Mouse (Mus musculus) urinary bladder, postnatal 0 days (tissue): ENCODE measurements around the gene Olfr1039. TPM values are rescaled to one million over a fixed set of nuclear protein-coding genes. Genes with fewer than 3 reads are reported as not detected.

ENCODE experiments used
- polyA plus RNA-seq: library from polyadenylated mRNA; unstranded; fragments of >200 nt; fragmentation: Nextera tagmentation; extraction: Ambion mirVana; gene quantifications from 2 replicates; pipeline ENCODE4 v1.2.1, GENCODE M21; 2015

The Olfr1039 gene
- not detected in 2 replicates for polyA plus RNA-seq

GRCm38 (mm10) chr2:86135828-86136227, at the start of gene Olfr1039:
TSS of gene Olfr1039 (minus strand) at chr2:86135928.

GRCm38 (mm10) chr2:86177720-86178119, 42.0 kb upstream of the Olfr1039 start, which contains the start of gene Olfr1044:
TSS of gene Olfr1044 (minus strand) at chr2:86177820.

GRCm38 (mm10) chr2:86167422-86167821, 31.7 kb upstream of the Olfr1039 start, which contains the start of gene Olfr1043:
TSS of gene Olfr1043 (minus strand) at chr2:86167522.

GRCm38 (mm10) chr2:86161738-86162137, 26.0 kb upstream of the Olfr1039 start, which contains the start of gene Olfr1042:
TSS of gene Olfr1042 (minus strand) at chr2:86161838.

GRCm38 (mm10) chr2:86146632-86147031, 10.9 kb upstream of the Olfr1039 start, which contains the start of gene Olfr1040:
TSS of gene Olfr1040 (minus strand) at chr2:86146732.

GRCm38 (mm10) chr2:86087285-86087684, 48.4 kb downstream of the Olfr1039 start, which contains the start of gene Olfr1037:
TSS of gene Olfr1037 (minus strand) at chr2:86087385.

Other genes with a start within 250 kb of the Olfr1039 start
- gene Olfr1024, start 230.9 kb downstream of the Olfr1039 start, polyA plus RNA-seq = not detected in 2 replicates
- not detected in 2 replicates for gene Olfr1025-ps1, start 220.7 kb downstream of the Olfr1039 start, polyA plus RNA-seq
- not detected in 2 replicates for gene Olfr1026, start 214.4 kb downstream of the Olfr1039 start, polyA plus RNA-seq
- gene Olfr1028, start 185.5 kb downstream of the Olfr1039 start, polyA plus RNA-seq = not detected in 2 replicates
- not detected in 2 replicates for gene Olfr1029, start 162.0 kb downstream of the Olfr1039 start, polyA plus RNA-seq
- not detected in 2 replicates for gene Olfr1030, start 156.7 kb downstream of the Olfr1039 start, polyA plus RNA-seq
- gene Olfr1031, start 145.6 kb downstream of the Olfr1039 start, polyA plus RNA-seq = not detected in 2 replicates
- not detected in 2 replicates for gene Olfr1032, start 130.4 kb downstream of the Olfr1039 start, polyA plus RNA-seq
- 41.0 TPM in 2 replicates for gene Olfr1033, start 115.3 kb downstream of the Olfr1039 start, polyA plus RNA-seq
- 0.07 TPM in 2 replicates for gene Olfr1034, start 90.1 kb downstream of the Olfr1039 start, polyA plus RNA-seq
- gene Olfr1036, start 61.9 kb downstream of the Olfr1039 start, polyA plus RNA-seq = not detected in 2 replicates
- not detected in 2 replicates for gene Olfr1037, start 48.5 kb downstream of the Olfr1039 start, polyA plus RNA-seq
- not detected in 2 replicates for gene Olfr1040, start 10.8 kb upstream of the Olfr1039 start, polyA plus RNA-seq
- gene Olfr1042, start 25.9 kb upstream of the Olfr1039 start, polyA plus RNA-seq = not detected in 2 replicates
- gene Olfr1043, start 31.6 kb upstream of the Olfr1039 start, polyA plus RNA-seq = not detected in 2 replicates
- not detected in 2 replicates for gene Olfr1044, start 41.9 kb upstream of the Olfr1039 start, polyA plus RNA-seq
- gene Olfr52, start 49.8 kb upstream of the Olfr1039 start, polyA plus RNA-seq = not detected in 2 replicates
- gene Olfr1045, start 67.1 kb upstream of the Olfr1039 start, polyA plus RNA-seq = not detected in 2 replicates
- not detected in 2 replicates for gene Olfr1046, start 83.4 kb upstream of the Olfr1039 start, polyA plus RNA-seq
- gene Olfr1047, start 95.5 kb upstream of the Olfr1039 start, polyA plus RNA-seq = not detected in 2 replicates
- gene Olfr1048, start 104.4 kb upstream of the Olfr1039 start, polyA plus RNA-seq = not detected in 2 replicates
- not detected in 2 replicates for gene Olfr1049, start 122.4 kb upstream of the Olfr1039 start, polyA plus RNA-seq
- gene Olfr1051, start 143.2 kb upstream of the Olfr1039 start, polyA plus RNA-seq = not detected in 2 replicates
- gene Olfr1052, start 156.5 kb upstream of the Olfr1039 start, polyA plus RNA-seq = not detected in 2 replicates
- gene Olfr1053, start 179.4 kb upstream of the Olfr1039 start, polyA plus RNA-seq = not detected in 2 replicates
- gene Olfr1054, start 199.5 kb upstream of the Olfr1039 start, polyA plus RNA-seq = not detected in 2 replicates
- gene Olfr1055, start 214.4 kb upstream of the Olfr1039 start, polyA plus RNA-seq = not detected in 2 replicates
- gene Olfr1056, start 226.5 kb upstream of the Olfr1039 start, polyA plus RNA-seq = not detected in 2 replicates
- gene Olfr1057, start 242.5 kb upstream of the Olfr1039 start, polyA plus RNA-seq = not detected in 2 replicates